Mouse (Mus musculus): Measurements from ENCODE around the gene Tmem117.

The Tmem117 gene

DNA sequence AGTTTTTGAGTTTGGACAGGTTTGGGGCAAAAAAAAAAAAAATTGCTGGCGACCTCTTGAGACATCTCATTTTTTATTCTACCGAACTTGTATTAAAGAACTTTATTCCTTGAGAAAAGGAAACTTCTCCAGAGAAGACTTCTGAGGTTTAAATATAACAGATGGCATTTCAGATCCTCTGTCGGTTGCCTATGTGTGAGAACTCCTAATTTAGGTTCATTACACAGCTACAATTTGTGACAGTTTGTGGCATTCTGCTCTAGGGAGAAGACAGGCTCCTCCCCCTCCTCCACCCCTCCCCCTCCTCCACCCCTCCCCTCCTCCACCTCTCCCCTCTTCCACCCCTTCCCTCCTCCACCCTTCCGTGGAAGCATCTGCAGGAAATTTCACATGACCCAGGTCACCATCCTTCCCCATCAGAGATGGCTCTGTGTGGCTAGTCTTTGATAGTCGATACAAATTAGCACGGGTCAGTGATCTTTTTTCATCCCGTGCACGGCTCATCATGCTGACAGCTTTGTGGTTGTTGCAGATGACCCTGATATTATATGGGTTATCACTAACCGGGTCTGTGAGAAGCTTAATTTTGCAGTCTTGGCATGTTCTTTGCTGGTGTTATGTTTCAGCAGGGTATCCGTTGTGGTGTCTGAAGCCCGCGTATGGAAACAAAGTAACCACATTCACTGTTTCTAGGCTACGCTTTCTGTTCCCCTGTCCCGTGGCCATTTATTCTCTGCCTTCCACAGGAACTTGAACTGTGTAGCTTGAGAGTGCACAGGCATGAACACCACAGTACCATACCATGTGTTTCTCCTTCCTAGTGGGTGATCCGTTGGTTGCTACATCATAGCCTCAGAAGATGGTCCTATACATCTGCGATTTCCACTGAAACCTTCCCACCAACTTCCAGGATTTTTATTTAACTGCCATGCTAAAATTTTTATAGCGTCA, 147.4 kb downstream of the Tmem117 start:
- no peak for DNase-seq

DNA sequence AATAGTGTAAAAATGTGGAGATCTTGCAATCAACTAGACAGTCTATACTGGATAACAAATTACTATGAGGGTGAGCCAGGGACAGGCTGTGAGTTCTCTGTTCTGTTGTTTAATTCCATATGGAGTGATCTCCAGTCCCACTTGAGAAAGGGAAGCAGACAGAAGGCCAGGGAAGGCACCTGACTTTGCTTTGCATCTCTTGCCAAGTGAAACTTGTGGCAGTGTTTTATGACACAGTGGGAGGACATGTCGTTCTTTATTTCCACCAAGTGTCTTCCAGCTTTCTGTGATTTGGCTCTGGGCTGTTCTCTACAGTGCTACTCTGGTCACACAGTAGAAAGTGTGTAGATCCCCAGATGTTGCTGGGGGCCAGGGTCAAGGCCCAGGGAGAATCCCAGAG, 152.5 kb downstream of the Tmem117 start:
- DNase-seq = no peak

DNA sequence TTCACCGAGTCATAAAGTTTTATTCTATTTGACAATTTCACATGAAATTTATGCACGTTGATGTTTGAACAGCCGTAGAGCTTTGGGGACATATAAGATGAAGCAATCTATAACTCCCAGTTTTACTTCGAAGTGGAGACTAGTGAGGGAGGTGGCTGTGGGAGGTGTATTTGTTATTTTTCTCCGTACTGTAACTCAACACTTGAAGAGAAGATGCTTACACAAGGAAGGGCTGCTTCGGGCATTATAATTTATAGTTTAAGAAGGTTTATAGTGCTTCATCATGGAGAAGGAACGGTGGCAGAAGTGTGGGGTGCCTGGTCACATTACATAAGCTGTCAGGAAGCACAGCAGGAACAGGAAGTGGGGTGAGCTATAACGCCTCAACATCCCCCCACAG, 164.4 kb downstream of the Tmem117 start:
- DNase-seq = no peak

DNA sequence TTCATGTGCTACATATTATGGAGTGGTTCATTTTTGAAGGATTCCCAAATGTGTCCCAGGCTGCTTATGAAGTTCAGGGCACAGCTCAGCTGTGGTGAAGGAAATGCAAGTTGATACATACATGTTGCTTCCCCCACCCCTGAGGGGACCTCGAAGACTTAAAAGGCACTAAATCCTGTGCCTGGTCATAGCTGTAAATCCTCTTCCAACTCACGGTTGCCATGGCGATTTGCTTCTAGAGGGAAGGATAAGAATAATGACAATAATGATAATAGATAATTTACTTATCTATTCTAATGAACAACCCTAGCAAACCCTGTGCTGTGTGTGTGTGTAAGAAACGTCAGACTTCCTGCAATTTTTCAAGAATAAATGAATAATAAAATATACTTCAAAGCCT, 166.5 kb downstream of the Tmem117 start:
- DNase-seq = no peak

DNA sequence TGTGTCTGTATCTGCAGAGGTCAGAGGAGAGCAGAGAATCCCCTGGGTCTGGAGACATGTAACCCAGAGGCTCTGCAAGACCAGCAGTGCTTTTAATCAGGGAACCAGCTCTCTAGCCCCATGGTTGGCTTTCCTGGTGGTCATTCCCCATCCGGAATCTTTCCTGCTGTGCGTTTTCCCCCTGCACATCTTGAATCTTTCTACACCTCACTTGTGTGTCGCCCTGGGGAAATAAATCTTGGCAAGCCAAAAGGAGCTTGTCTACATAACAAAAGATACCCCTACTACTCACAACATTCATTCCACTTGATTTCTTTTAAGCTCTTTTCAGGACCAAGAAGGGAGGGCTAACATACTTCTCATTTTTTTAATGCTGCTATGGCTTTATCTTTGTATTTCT, 169.2 kb downstream of the Tmem117 start:
- no peak for DNase-seq

DNA sequence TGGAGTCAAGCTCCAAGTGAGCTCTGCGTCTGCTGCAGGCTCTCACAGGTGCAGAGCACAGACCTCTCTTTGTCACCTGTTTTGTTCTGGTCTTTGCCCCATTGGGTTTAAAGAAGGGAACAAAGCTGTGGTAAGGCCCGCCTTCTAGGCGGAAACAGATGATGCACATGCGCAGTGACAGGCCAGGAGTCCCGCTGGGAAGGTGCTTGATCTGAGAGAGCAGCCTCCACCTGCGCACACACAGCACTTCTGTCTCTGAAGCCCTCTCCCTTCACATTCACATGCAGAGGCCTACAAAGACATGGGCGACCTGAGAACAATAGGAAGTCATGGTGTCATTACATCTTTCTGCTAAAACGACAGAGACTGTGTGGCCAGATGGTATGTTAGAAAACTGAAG, 172.4 kb downstream of the Tmem117 start:
- no peak for DNase-seq

DNA sequence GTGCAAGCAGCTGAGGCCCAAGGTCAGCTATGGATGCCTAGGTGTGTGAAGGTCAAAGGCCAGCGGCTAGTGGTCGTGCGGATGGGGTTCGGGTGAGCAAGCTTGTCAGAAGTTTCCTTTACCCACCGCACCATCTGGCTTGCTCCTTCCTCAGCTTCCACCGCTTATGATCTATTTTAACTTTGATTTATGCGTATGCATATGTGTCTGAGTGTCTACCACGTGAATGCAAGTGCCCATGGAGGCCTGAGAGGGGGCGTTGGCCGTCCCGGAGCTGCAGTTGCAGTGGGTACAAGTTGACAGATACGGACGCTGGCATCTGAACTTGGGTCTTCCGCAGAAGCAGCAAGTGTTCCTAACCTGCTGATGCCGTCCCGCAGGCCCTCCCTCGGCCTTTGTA, 173.8 kb downstream of the Tmem117 start:
- DNase-seq = no peak

DNA sequence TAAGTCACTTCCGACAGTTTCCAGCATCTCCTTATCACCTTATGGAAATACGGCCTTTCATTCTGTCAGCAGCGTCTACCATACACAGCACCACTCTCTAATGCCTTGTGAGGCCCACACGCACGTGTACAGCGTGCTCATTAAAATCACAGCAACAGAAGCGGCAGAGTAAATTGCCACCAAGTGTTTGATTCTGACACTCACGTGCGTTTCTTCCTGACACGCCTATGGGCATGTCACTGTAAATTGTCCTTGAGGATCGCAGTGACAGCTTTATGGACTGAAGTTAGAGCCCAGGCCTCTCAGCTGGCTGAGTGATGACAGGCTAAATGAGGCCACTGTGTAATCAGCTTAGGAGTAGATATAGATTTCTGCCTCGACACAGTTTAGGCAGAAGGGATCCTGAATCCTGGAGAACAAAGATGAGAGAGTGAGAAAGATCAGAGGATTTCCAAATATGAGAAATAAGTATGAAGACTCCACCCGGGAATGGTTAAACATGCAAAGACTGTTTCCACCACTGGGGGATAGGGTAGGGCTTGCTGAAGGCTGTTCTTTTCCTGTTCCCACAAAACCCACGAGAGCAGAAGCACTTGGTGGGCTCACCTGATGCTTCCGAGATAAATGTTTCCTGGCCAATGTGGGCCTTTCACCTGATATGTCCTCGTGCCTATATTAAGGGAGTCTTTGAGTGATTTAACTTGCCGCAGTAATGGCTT, 174.8 kb downstream of the Tmem117 start:
- DNase-seq = no peak

DNA sequence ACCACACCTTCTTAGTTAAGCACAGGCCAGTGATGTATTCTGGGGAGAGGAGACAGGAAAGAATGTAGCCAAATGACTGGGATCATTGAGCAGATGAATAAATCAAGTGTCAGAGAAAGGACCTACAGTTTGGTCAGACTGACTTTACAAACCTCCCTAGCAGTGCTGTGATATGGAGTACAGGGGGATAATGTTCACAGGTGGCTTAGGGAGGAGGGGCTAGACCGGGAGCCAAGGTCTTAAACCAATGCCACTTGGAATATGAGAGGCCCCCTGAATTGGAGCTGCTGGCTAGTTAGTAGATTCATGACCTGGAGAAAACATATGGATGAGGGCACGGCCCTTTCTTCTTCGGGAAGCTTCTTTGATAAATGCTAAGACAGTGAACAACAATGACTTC, 177.0 kb downstream of the Tmem117 start:
- DNase-seq = no peak

DNA sequence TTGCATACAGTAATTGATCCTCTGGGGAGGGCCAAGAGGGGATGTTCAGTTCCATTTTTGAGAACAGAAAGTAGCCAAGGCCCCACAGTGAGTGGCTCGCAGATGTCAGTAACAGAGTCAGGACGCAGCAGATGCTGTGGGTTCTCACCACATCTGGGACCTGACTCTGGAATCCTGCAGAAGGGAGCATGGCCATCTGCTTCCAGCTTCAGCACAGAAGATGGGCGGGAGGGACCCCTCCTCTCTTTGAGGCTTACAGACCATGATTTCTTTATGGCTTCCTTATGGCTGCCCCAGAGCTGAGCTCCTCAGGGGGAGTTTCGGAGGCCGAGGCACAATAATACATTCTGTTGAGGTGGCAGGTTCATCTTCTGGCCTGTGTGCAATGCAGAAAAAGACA, 182.5 kb downstream of the Tmem117 start:
- DNase-seq = no peak

DNA sequence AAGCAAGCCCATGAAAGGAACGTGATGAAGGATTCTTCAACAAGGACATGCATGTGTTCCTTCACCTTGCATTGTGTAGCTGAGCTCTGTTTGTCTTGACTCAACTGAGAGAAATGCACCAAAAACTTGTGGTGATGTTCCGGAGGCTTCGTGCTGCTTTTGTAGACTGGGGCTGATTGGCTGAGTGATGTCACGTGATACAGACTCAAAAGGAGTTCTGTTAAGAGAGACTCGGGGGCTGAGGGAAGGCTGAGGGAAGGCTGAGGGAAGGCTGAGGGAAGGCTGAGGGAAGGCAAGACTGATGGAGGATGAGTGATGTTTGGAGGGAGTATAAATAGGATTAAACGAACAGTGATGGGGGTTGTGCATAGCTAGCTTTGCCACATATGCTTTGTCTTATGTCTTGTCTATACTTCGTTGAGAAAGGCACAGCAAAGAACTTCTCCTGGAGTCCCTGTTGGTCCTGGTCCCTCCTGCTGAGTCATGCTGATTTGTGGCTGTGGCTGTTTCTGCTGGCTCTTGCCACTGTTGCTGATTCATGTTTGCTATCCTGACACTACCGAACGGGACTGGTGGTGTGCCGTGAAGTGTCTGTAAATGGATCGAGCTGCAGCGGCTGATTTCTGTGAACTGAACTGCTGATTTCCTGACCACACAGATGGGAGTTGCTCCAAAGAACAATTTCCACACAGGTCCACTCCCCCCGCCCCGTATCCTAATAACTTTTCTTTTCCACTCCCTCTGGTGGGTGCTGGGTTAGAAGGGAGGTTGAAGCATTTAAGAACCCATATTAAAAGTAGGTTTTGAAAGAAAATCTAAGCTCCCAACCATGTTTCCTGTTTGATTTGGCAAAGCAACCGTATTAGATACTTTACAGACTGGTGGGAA, 185.4 kb downstream of the Tmem117 start:
- DNase-seq = no peak

DNA sequence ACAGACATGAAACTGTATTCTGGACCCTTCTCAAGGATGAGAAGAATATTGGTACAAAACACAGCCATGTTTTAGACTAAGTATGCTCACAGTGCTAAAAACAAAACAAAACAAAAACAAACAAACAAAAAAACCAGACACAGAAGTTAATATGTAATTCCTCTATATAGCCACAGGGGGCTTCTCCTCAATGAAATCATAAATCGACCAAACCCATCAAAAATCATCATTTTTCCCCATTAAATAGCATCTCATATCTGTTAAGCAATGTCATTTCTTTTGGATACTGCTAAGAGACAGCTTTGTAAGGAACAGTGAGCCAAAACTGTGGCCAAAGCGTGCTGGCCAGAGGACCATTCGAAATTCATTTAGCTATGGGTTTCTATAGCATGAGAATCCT, 206.6 kb downstream of the Tmem117 start:
- DNase-seq = no peak

DNA sequence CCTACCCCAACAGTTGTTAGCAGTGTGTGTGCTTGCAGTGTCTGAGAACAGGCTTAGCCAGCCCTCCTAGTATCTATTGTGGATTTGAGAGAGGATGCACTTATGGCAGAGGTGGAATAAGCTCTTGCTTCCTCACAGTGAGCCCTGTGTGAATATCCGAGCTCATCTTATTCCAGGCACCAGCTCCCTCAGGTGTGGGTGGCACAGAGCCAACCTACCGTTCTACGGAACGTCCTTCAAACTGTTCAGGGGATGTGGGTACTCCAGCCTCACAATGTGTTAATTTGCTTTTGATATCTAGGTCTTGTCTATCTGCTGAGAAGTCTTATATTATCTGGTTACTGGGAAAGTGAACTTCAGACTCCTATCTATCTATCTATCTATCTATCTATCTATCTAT, 209.6 kb downstream of the Tmem117 start:
- DNase-seq = no peak

DNA sequence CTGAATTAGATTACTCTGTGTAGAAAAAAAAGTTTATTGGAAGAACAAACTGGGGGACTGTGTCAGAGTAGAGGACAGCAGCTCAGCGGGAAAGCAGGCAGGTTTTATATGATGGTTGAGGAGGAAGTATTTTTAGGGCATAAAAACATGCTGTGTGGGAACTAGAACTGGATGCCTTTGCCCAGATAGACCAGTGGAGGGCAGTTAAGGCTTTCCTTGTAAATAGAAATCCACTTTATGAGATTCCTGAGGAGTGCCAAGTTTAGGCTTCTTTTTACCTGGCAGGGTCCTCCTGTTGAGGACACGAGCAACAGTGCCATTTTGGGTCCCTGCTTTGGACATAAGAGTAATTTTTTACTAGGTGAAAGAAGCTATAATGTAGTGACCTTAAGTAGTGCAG, 218.5 kb downstream of the Tmem117 start:
- DNase-seq = no peak

DNA sequence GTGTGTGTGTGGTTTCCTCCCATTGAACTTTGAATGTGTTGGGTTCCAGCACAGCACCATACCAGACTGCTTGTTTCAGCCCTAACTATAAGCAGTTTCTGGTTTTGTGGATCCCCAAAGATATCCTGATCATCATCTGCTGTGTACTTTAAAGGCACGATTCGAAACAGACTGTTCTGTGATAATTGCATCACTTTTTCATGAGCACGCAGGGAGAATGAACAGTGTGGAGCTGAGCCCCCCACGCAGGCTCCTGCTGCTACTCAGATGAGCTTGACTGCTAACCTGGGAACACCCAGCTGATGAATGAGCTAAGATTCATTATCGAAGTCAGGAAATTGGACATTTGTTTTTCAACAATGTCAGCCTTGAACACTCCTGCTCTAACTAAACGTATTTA, 230.6 kb downstream of the Tmem117 start:
- no peak for DNase-seq

DNA sequence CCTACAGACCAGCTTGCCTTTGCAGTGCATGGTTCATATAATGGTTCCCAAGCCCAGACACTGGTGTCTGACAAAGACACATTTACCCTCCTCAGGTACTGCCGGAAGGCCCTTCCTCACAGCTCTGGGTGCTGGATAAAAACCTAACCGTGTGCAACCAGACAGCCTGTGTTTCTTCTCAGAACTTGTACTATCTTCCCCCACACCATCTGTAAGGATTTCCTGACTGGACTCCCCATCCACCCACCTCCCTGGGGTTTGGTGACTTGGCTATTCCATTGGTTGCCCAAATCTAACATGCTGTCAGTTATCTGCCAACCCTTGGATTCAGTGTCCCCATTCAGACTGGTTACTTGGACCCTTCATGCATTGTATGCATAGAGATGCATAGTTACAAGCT, 232.1 kb downstream of the Tmem117 start:
- no peak for DNase-seq

DNA sequence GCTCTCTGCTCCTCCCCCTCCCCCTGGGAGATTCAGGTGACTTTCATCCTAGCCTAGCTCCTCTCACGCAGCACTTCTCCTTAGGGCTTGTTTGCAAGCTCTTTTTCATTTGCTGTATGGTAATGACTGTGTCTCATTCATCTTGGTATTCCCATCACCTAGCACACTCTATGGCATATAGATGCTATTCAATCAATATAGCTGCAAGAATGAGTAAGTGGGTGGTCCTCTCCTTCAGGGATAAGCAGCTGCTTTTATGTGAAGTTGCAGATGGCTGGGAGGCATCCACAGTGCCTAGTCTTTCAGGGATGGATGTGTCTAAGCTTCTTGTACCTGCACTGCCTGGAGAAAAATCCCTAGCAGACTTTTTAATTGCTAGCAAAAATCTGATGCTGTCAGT, 235.1 kb downstream of the Tmem117 start:
- no peak for DNase-seq

DNA sequence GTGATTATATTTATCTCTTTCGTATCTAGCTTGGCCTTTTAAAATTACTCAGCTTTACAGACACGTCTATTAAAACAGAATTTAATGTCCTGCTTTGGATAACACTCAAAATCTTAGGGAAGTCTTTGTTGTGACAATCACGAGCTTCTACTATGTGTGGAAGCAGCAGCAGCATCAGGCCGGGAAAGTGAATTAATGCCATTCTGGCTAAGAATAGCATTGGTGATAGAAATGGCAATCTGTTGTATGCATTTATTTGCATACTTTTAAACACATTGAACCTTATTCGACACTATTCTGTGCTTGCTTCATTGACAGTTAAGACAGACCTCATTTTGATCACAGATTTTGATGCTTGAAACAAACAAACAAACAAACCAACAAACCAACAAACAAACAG, 239.3 kb downstream of the Tmem117 start:
- no peak for DNase-seq

DNA sequence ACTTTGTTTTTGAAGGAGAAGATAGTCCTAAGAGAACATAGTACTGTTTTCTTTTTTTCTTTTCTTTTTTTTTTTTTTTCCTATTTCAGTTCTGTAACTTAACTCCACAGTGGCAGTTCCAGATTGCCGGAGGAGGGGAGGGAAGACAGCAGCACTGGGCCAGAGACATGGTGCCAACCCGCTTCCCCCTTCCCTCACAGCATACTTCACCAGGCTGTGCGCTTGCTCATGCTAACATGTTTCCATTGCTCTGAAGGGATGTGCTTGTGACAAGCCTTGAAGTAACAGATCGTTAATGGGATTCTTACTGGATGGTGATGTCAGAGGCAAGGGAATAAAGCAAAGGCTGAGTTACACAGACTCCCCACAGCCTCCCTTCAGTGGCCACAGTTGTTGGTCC, 256.0 kb downstream of the Tmem117 start:
- no peak for DNase-seq

DNA sequence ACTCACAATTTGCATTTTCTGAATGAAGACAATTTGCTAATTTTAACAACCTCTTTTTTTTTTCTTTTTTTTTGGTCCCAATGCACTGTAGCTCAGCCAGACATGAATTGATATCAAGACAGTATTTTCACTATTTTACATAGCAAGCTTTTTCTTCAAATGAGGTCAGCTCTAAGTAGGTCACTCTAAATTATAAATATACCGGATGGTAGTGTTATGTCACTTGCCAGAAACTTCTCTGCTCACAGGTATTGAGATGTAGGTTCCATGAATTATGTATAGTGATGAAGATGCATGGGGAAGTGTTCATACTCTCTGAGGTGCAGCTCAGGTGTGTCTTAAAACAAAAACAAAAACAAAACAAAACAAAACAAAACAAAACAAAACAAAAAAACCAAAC, 264.2 kb downstream of the Tmem117 start:
- DNase-seq = no peak

DNA sequence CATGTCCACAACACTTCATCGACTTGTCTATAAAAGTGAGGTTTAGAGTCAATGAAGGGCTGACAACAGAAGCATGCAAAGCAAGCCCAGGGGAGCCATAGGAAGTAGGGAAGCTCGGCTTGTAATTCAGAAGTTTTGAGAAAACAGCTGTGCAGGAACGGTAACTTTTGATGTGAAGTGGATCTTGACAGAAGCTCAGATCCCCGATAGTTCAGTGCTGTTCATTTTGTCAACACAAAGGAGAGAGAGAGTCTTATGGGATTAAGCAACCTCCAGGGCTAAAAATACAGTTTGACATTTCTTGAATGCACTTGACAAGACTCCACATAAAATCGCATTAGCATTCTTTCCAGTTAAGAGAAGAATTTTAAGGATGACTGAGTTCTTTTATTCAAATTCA, 265.1 kb downstream of the Tmem117 start:
- no peak for DNase-seq

DNA sequence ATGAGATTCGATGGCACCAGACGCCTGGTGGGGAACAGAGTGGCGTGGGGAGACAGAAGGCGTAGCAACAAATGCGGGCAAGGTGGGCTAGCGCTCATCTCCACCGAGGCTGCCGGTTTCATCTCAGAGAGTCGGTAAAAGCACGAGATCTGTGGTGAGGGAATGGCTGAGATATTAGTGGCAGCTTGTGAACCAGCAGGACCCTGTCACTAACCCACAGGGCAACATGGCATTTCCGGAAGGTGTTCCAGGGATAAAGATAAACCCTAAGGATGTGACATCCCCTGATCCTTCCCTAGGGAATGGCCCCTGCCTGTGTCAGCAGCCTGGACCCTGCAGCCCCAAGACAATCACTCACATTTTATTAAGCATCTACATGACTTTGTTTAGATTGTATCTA, 266.6 kb downstream of the Tmem117 start:
- DNase-seq = no peak

DNA sequence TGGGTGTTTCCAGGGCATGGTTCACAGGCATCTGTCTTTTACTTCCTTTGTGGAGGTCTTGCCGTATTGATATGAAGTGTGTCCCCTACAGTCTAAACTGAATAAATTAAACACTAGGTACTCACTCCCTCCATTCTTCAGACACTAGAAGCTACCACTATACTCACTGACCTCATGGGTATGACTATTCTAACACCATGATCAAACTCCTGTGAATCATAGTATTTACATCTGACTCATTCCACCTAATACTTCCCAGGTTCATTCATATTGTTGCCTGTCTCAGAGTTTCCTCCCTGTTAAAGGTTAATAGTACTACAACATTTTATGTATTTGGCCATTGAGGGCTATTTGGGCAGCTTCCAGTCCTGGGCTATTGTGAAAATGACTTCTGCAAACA, 274.2 kb downstream of the Tmem117 start:
- DNase-seq = no peak

Measured in thymus, postnatal 4 days (tissue).